In genomic region chr11:118898156-118898555, GRCm38 (mm10) we compare ENCODE assay signal across 17 mouse cellular contexts. TPM values are rescaled to one million over a fixed set of nuclear protein-coding genes. Genes with fewer than 3 reads are reported as not detected.
DNase-seq lines count a peak whose midpoint lies in the region; ATAC-seq lines count a peak whose summit lies in the region.
"Had no signal": no experiment of that assay in that cellular context is flagged by ENCODE, and none has a peak within 500 bp of the region (broad histone marks: within the 10 kb centered on the region; RNA-seq: fewer than 3 reads in every experiment).

No protein-coding gene starts in this region.

- H3K4me2 ChIP-seq in hindbrain, embryonic 16.5 days (ENCODE audit: low read length), result no peak overlapping the region
- no peak overlapping the region for H3K4me2 ChIP-seq in neural tube, embryonic 11.5 days (ENCODE audit: low read depth)
- H3K4me2 ChIP-seq: embryonic facial prominence, embryonic 13.5 days; kidney, embryonic 15.5 days had no signal

- peaks cover 54% of the 10 kb centered on the region for H3K4me1 ChIP-seq in hindbrain, embryonic 10.5 days (replicated peaks)
- peaks cover 23% of the 10 kb centered on the region for H3K4me1 ChIP-seq in hindbrain, embryonic 16.5 days (ENCODE audit: control insufficient read depth, insufficient read depth, low read depth, low read length)
- peaks cover 26% of the 10 kb centered on the region for H3K4me1 ChIP-seq in neural tube, embryonic 11.5 days (ENCODE audit: control insufficient read depth, insufficient read depth, low read length)

- no peak overlapping the region for H3K9ac ChIP-seq in hindbrain, embryonic 16.5 days (ENCODE audit: low read depth, low read length)
- no peak overlapping the region for H3K9ac ChIP-seq in neural tube, embryonic 11.5 days (ENCODE audit: low read length)
- H3K9ac ChIP-seq: embryonic facial prominence, embryonic 13.5 days; kidney, embryonic 15.5 days had no signal

- ATAC-seq in hindbrain, embryonic 16.5 days, result no peak
- ATAC-seq in neural tube, embryonic 11.5 days (ENCODE audit: insufficient read depth, low FRiP score, low TSS enrichment), result no peak
- ATAC-seq: forebrain, embryonic 13.5 days had no signal

- DNase-seq in cerebellum, adult 11 months, result peak; percentile 21
- no peak for DNase-seq in cerebellum, postnatal 4 days (ENCODE audit: low spot score in 2 of 2)
- no peak for DNase-seq in hindbrain, embryonic 10.5 days (ENCODE audit: low spot score)
- no peak for DNase-seq in neural tube, embryonic 11.5 days (ENCODE audit: low spot score)
- no peak for DNase-seq in neural tube, embryonic 10.5 days (ENCODE audit: extremely low spot score, low spot score)
- peak; percentile 23 for DNase-seq in yolk sac, embryonic 10.5 days (ENCODE audit: low spot score)
- no peak for DNase-seq in ovary, postnatal 10 days (ENCODE audit: low spot score)
- DNase-seq: adrenal gland, postnatal 25 days; heart, adult 11 months; liver; lung, adult 2 months; right cerebral cortex, postnatal 4 days; thymus, postnatal 4 days had no signal

- no peak overlapping the region for H3K4me3 ChIP-seq in hindbrain, embryonic 10.5 days
- no peak overlapping the region for H3K4me3 ChIP-seq in hindbrain, embryonic 16.5 days (ENCODE audit: low read length)
- no peak overlapping the region for H3K4me3 ChIP-seq in neural tube, embryonic 11.5 days (ENCODE audit: low read depth, low read length)
- H3K4me3 ChIP-seq: embryonic facial prominence, embryonic 13.5 days; forebrain, embryonic 13.5 days; kidney, embryonic 15.5 days had no signal

- 0 out of 2 replicates have a peak overlapping the region, but pooled peaks have one; percentile 40 for H3K27ac ChIP-seq in hindbrain, embryonic 10.5 days
- H3K27ac ChIP-seq in hindbrain, embryonic 16.5 days (ENCODE audit: low read depth, low read length), result no peak overlapping the region
- peak overlapping the region; percentile 78; the same call in 1 of the 2 replicates for H3K27ac ChIP-seq in neural tube, embryonic 11.5 days (ENCODE audit: low read depth, low read length)
- H3K27ac ChIP-seq: embryonic facial prominence, embryonic 13.5 days; kidney, embryonic 15.5 days had no signal

- peaks cover 25% of the 10 kb centered on the region for H3K27me3 ChIP-seq in hindbrain, embryonic 10.5 days (ENCODE audit: insufficient read depth, poor library complexity, severe bottlenecking)
- H3K27me3 ChIP-seq in hindbrain, embryonic 16.5 days (replicated peaks; ENCODE audit: control insufficient read depth, insufficient read depth, low read length), result no peaks in the 10 kb centered on the region
- no peaks in the 10 kb centered on the region for H3K27me3 ChIP-seq in neural tube, embryonic 11.5 days (ENCODE audit: control insufficient read depth, insufficient read depth, low read length)

- H3K36me3 ChIP-seq in hindbrain, embryonic 10.5 days, result no peaks in the 10 kb centered on the region
- no peaks in the 10 kb centered on the region for H3K36me3 ChIP-seq in hindbrain, embryonic 16.5 days (ENCODE audit: control insufficient read depth, insufficient read depth, low read length)
- no peaks in the 10 kb centered on the region for H3K36me3 ChIP-seq in neural tube, embryonic 11.5 days (ENCODE audit: control insufficient read depth, insufficient read depth, low read length)
- H3K36me3 ChIP-seq: embryonic facial prominence, embryonic 13.5 days; kidney, embryonic 15.5 days had no signal

- no peaks in the 10 kb centered on the region for H3K9me3 ChIP-seq in hindbrain, embryonic 10.5 days
- H3K9me3 ChIP-seq in hindbrain, embryonic 16.5 days (ENCODE audit: control insufficient read depth, low read length), result no peaks in the 10 kb centered on the region
- H3K9me3 ChIP-seq in neural tube, embryonic 11.5 days (ENCODE audit: control insufficient read depth, low read length), result no peaks in the 10 kb centered on the region
- H3K9me3 ChIP-seq: embryonic facial prominence, embryonic 13.5 days; forebrain, embryonic 13.5 days; kidney, embryonic 15.5 days had no signal

- 67% methylated on average over 10 of the region's 10 CpGs for WGBS in hindbrain, embryonic 10.5 days
- 62% methylated on average over 10 of the region's 10 CpGs for WGBS in hindbrain, embryonic 16.5 days
- WGBS in neural tube, embryonic 11.5 days, result 41% methylated on average over 10 of the region's 10 CpGs

RNA-seq across cellular contexts. Expression of gene Rbfox3, which starts 13.2 kb away (rescaled TPM):
- polyA plus RNA-seq in hindbrain, embryonic 10.5 days (2016; fragmentation: Nextera tagmentation; extraction: Ambion mirVana), result 5.8 and 11.7 TPM in 2 replicates
- polyA plus RNA-seq in hindbrain, embryonic 16.5 days (2015; fragmentation: Nextera tagmentation; extraction: Ambion mirVana), result 68.4 and 69.4 TPM in 2 replicates
- 16.1 and 16.2 TPM in 2 replicates for polyA plus RNA-seq in neural tube, embryonic 11.5 days (2014; fragmentation: Nextera tagmentation; extraction: Ambion mirVana)

Comparison
In these comparisons a context has a peak if more than half of its experiments do, and no peak if none do; other contexts are left out.
1. DNase-seq: peak in cerebellum, adult 11 months (single experiment) and yolk sac, embryonic 10.5 days (single experiment); none in cerebellum, postnatal 4 days (0 of 2), hindbrain, embryonic 10.5 days (single experiment), neural tube, embryonic 11.5 days (single experiment), neural tube, embryonic 10.5 days (single experiment) and ovary, postnatal 10 days (single experiment).